Comparison of ENCODE assay signal across 27 mouse cellular contexts in genomic region chr2:49592926-49593325, GRCm38 (mm10). TPM values are rescaled to one million over a fixed set of nuclear protein-coding genes. Genes with fewer than 3 reads are reported as not detected.
"Had no signal": no experiment of that assay in that cellular context is flagged by ENCODE, and none has a peak within 500 bp of the region (broad histone marks: within the 10 kb centered on the region; RNA-seq: fewer than 3 reads in every experiment).

No protein-coding gene starts in this region.

- ATAC-seq: hindbrain, embryonic 16.5 days; inflammation-experienced regulatory T-cells, adult 6 months; intestine, embryonic 15.5 days; intestine, postnatal 0 days; liver, embryonic 12.5 days had no signal

- H3K27ac ChIP-seq: gastrocnemius, adult 2 months; heart, embryonic 10.5 days; hindbrain, embryonic 10.5 days; hindbrain, embryonic 12.5 days; hindbrain, embryonic 14.5 days; intestine, embryonic 15.5 days; limb, embryonic 13.5 days; limb, embryonic 15.5 days; liver, embryonic 12.5 days had no signal

- H3K4me1 ChIP-seq: heart, embryonic 10.5 days; heart, embryonic 12.5 days; hindbrain, embryonic 12.5 days; intestine, embryonic 15.5 days; limb, embryonic 15.5 days; liver, embryonic 12.5 days had no signal

- H3K9me3 ChIP-seq: heart, embryonic 10.5 days; heart, embryonic 12.5 days; hindbrain, embryonic 10.5 days; hindbrain, embryonic 12.5 days; intestine, embryonic 15.5 days; limb, embryonic 13.5 days; limb, embryonic 15.5 days; liver, embryonic 12.5 days had no signal

- H3K36me3 ChIP-seq: heart, embryonic 10.5 days; heart, embryonic 12.5 days; hindbrain, embryonic 10.5 days; hindbrain, embryonic 12.5 days; intestine, embryonic 15.5 days; limb, embryonic 13.5 days; limb, embryonic 15.5 days; liver, embryonic 12.5 days had no signal

- H3K27me3 ChIP-seq: heart, embryonic 12.5 days; hindbrain, embryonic 12.5 days; intestine, embryonic 15.5 days; limb, embryonic 13.5 days; limb, embryonic 15.5 days; liver, embryonic 12.5 days had no signal

- H3K4me2 ChIP-seq: heart, embryonic 12.5 days; hindbrain, embryonic 12.5 days; hindbrain, embryonic 14.5 days; intestine, embryonic 15.5 days; limb, embryonic 13.5 days; limb, embryonic 15.5 days; liver, embryonic 12.5 days had no signal

- H3K4me3 ChIP-seq: gastrocnemius, adult 2 months; heart, embryonic 10.5 days; heart, embryonic 12.5 days; hindbrain, embryonic 10.5 days; hindbrain, embryonic 12.5 days; intestine, embryonic 15.5 days; limb, embryonic 13.5 days; limb, embryonic 15.5 days; liver, embryonic 12.5 days had no signal

- DNase-seq: gastrocnemius, adult 2 months; gastrocnemius, postnatal 10 days; gastrocnemius, postnatal 25 days; heart, adult 18-20 months; heart, postnatal 10 days; heart, postnatal 4 days; kidney, adult 18-20 months; kidney, adult 8-10 months; kidney, postnatal 10 days; kidney, postnatal 25 days; kidney, postnatal 4 days; layer of hippocampus, adult 9-11 months; layer of hippocampus, postnatal 36 days; left cerebral cortex, postnatal 4 days had no signal

- H3K9ac ChIP-seq: heart, embryonic 12.5 days; hindbrain, embryonic 12.5 days; hindbrain, embryonic 14.5 days; intestine, embryonic 15.5 days; limb, embryonic 13.5 days; limb, embryonic 15.5 days; liver, embryonic 12.5 days had no signal

RNA-seq across cellular contexts. Expression of gene Kif5c, which starts 26.2 kb away (rescaled TPM):
- polyA plus RNA-seq: liver, adult 2 months had no signal
